Mouse (Mus musculus) adrenal gland, adult (tissue): ENCODE data around the gene Chpf2.
"Not testable (repeated sequence)": the region's sequence is repeated elsewhere in the genome, so short reads cannot be mapped to it uniquely, and the experiment has no call there.

Experiments
- DNase-seq, 2 experiments: peaks; one replicate each; pipeline ENCODE4 v3.0.0; 2022 to 2023; ENCODE audit warnings: low spot score in 1 of 2; ENCODE audit not compliant: inconsistent age in 2 of 2

Chpf2 gene

GRCm38 (mm10) chr5:24586547-24587199 is at the start of gene Chpf2:
Gene Chpf2 (plus strand): TSS chr5:24586741.
- DNase-seq: peak; percentile 85 to 94

GRCm38 (mm10) chr5:24537618-24538017 is 48.9 kb upstream of the Chpf2 start:
- no peak for DNase-seq

GRCm38 (mm10) chr5:24539571-24540296 is 46.8 kb upstream of the Chpf2 start:
- no peak for DNase-seq

DNA sequence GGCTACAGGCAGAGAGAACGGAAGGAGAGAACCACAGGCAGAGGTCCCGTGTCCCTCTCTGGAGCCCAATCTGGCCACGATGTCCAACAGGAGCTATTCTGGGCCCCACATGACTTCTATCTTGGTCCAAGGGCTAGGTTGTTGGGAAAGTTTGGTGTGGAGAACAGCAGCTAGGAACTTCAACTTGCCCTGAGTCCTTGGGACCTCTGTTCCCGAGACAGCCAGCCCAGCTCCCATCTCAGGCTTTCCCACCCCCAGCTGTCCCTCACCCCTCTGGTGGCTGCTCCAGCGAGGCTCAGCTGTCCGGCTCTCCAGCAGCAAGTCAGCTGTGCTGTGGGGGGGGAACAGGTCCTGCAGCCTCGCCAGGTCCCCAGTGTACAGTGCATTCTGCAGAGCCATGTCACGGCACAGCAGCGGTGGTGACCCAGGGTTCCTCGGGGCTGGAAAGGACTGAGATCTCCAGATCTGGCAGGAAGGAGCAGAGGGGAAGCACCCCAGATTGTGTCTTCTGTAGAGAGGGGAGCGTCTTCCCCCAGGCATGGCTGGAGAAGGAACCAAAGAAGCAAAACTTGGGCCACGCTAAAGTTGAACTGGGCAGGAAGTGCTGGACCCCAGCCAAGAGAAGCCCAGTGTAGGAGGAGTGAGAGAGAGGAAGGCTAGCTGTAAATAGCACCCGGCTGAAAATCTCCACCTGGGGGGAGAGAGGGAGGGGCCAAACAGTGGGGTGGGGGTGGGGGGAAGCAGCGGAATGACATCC is 46.0 kb upstream of the Chpf2 start, which contains the start of gene Asb10:
Asb10 (minus strand) TSS at position 592 of the 757 bp plus-strand sequence.
- DNase-seq: peak; percentile 35 to 76

DNA sequence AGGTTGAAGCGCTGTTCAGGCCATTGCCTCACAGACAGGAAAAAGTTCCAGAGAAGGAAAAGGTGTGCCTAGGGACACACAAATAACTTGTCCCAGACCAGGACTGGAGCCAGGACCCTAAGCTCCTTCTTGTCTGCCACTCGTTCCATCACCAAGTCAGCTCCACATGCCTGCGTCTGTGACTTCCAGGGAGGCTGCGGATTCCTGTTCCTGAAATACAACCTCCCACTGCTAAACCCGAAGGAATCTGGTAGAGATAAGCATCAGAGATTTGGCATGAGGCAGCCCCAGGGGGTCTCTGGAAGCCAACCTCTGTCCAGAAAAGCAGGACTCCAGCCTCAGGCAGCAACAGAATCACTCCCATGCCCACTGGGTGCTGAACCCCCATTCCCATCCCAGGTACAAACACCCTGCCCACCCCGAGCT is 45.4 kb upstream of the Chpf2 start:
- DNase-seq: no peak

DNA sequence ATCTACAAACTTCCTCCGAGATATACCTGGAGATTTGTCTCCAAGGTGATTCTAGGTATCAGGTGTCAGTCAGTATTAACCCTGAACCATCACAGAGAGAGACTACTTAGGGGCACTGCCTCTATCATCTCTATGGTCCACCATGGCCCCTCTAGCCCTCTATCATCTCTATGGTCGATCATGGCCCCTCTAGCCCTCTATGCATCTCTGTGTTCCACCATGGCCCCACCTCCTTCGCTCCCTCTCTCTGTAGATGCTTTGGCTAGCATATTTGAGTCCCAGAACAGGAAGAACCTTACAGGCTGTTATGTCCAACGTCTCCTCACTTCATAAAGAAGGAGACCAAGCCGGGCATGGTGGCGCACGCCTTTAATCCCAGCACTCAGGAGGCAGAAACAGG is 43.9 kb upstream of the Chpf2 start:
- no peak for DNase-seq

- no peak for DNase-seq
These were observed 35.8 kb upstream of the Chpf2 start for GRCm38 (mm10) chr5:24550598-24551316.

DNA sequence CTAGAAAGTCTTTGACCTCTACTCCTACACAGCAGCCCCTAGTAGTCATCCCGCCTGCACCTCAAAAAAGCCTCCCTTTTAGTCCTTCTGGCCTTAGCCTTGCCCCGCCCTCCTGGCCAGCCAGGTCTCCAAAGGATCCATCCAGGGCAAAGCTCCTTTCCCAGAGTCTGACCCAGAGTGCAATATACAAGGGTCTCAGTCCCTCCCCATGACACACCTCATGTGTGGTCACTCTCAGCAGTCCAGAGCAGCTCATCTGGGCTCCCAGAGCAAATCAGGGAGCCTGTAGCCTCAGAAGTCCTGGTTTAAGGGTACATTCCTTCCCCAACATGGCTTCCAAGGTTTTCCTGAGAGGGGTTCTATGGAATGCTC is 35.2 kb upstream of the Chpf2 start:
- no peak for DNase-seq

GRCm38 (mm10) chr5:24553621-24554244 is 32.8 kb upstream of the Chpf2 start:
- DNase-seq: peak in 1 of 2 experiments; percentile 68

DNA sequence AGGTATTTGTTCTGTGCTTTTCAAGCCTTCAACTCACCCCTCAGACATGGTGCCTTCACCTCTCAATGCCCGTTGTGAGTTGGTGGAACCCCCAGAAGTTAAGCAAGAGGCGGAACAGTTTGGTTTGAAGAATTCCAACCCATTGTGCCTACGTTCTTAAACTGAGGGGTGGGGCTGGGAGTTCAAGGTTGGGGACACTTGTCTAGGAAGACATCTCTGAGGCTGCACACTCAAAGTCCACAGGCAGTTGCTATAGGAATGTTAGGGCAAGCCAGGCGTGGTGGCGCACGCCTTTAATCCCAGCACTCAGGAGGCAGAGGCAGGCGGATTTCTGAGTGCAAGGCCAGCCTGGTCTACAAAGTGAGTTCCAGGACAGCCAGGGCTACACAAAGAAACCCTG is 31.2 kb upstream of the Chpf2 start:
- DNase-seq: not testable (repeated sequence)

DNA sequence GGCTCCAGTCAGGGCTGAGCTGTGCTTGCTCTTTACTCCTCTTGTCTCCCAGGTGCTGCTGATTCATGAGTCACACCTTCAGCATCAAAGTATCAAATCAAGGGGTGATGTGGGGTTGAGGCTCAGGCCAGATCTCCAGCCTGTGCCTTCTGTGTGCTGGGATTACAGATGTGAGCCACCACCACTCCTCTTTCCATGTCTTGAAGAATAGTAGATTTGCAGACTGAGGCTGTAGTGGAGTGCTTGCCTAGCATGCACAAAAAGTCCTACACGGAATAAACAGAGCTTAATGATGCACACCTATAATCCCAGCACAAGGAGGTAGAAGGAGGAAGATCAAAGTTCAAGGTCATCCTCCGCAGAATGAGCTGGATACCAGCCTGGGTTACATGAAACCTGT is 29.8 kb upstream of the Chpf2 start, which contains the start of gene 4931409K22Rik:
4931409K22Rik (minus strand) TSS at position 101 of the 400 bp plus-strand sequence.
- DNase-seq: no peak

DNA sequence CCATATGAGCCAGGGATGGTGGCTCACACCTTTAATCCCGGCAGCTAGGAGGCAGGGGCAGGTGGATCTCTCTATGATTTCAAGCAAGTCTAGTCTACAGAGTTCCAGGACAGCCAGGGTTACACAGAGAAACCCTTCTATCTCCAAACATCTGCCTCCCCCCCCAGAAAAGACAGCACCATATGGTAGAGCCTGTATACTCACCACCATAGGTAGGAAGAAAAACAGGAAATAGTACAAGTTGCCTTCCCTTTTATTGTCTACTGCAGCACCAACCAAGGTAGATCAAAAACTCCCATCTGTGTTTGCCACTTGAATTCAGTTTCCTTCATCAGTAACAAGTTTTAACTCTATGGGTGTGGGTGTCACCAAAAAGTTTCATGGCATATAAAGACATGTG is 10.6 kb upstream of the Chpf2 start:
- DNase-seq: no peak

DNA sequence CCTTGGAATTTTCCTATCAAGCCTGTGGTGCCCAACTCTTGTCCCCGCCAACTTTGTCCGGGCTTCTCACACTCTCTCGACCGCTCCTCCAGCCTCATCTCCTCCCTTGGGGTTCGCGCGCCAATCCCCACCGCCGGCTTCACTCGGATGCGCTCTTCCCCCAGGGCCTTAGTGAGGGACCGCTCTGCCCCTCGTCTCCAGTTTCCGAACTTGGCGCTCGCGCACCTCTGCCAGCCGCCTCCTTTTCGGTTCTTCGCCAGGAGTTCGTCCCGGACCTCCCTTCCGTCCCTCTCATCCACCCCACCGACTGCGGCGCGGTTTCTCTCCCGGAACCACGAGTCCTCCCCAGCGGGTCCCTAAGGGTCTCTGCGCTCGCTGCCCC is 9.7 kb upstream of the Chpf2 start:
- DNase-seq: no peak

GRCm38 (mm10) chr5:24577183-24577929 is 9.2 kb upstream of the Chpf2 start, which contains the start of gene Abcf2:
Gene Abcf2 (minus strand): TSS chr5:24577467.
- peak; percentile 100 for DNase-seq

DNA sequence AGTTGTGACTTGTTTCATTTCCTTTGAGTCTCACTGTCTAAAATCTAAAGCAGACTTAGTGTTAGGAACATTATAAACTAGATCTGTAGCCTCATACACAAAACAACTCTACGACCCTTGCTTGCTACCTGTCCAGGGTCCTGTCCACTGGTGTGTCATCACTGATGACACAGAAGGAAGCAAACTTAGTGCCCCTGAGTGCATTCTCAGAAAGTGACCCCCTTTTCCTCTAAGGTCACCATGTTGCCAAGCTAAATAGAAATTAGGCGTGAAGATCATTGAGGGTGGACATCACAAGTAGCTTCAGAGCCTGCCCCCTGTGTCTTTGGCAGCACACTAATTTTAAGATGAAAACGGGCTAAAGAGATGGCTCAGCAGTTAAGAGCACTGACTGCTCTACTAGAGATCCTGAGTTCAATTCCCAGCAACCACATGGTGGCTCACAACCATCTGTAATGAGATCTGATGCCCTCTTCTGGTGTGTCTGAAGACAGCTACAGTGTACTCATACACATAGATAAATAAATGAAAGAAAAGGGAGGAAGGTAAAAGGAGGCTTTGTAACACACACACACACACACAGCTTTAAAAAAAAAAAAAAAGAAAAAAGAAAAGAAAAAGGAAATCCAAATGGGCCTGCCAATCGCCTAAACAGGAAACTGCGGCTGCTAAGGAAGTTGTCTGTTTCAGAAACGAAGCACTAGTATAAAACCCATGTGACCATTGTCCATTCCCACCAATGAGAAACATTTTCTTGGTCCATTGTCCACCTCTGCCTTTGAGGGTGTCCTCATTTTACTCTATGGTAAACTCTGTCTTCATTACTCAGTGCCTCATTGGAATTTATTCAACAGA is 8.2 kb upstream of the Chpf2 start:
- DNase-seq: no peak

- no peak for DNase-seq
These were observed 435 bp upstream of the Chpf2 start for GRCm38 (mm10) chr5:24586106-24586505.

DNA sequence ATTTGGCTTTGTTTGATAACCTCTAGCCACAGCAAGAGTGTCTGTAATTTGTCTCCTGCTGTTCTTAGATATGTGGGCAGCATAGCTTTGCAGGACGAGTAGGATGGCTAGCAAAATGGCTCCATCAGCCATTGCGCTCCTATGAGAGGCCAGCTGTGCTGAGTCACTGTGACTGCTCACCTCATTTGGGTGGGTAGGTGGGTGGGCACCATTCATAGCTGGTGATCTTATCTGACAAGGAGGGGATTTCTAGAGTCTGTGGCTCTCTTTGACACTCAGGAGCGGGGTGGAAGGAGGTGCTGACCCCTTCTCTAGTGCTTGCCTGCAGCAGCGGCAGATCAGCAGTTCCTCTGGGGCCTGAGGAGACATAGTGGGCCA is 648 bp downstream of the Chpf2 start:
- DNase-seq: no peak

GRCm38 (mm10) chr5:24589511-24590500 is 3.3 kb downstream of the Chpf2 start:
- no peak for DNase-seq
